22 mouse cellular contexts compared by ENCODE assay signal in the genomic region with DNA sequence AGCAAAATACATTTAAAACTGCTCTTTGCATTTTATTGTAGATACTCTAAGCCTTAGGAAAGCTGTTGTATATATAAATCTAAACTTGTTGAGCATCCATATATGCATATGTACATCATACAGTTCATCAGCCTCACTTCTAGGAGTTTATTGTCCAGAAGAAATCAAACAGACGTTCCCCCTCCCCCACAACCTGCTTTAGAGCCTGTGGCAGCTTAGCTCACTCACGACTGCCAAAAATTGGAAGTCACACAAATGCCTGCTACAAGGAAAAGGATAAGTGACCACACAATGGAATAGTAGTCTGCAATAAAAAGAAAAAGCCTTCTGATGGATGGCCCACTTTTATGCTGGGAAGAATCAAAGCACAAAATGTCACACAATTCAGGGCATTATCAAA.
DNase-seq lines count a peak whose midpoint lies in the region; ATAC-seq and TF ChIP-seq lines count a peak whose summit lies in the region.
"Had no signal": no experiment of that assay in that cellular context is flagged by ENCODE, and none has a peak within 500 bp of the region (broad histone marks: within the 10 kb centered on the region; RNA-seq: fewer than 3 reads in every experiment).

No protein-coding gene starts in this region.

- ATAC-seq in forebrain, embryonic 14.5 days = no peak
- ATAC-seq in forebrain, embryonic 15.5 days (replicated peaks) = no peak
- ATAC-seq: activated CD4-positive, CD25-positive, alpha-beta regulatory T cell, adult 4 months; CD4-positive, CD25-positive, alpha-beta regulatory T cell, adult 4 months; Patski had no signal

- H3K4me2 ChIP-seq in forebrain, embryonic 14.5 days (ENCODE audit: low read length) = no peak overlapping the region
- H3K4me2 ChIP-seq in forebrain, embryonic 15.5 days (replicated peaks) = no peak overlapping the region

- no peak overlapping the region for H3K4me3 ChIP-seq in forebrain, embryonic 14.5 days (ENCODE audit: low read depth, low read length)
- H3K4me3 ChIP-seq in forebrain, embryonic 15.5 days = no peak overlapping the region

- H3K36me3 ChIP-seq in forebrain, embryonic 14.5 days (ENCODE audit: control insufficient read depth, insufficient read depth, low read length) = no peaks in the 10 kb centered on the region
- no peaks in the 10 kb centered on the region for H3K36me3 ChIP-seq in forebrain, embryonic 15.5 days
- H3K36me3 ChIP-seq: G1E had no signal

- TF ChIP-seq POLR2A in brain, embryonic 14.5 days (IDR thresholded peaks at IDR 0.05; ENCODE audit: borderline replicate concordance, extremely low read depth, insufficient read depth, insufficient read length, poor library complexity, severe bottlenecking) = no peak

- WGBS in forebrain, embryonic 14.5 days = 43% methylated on average over 2 of the region's 2 CpGs
- 34% methylated on average over 2 of the region's 2 CpGs for WGBS in forebrain, embryonic 15.5 days

- H3K4me1 ChIP-seq in forebrain, embryonic 14.5 days (ENCODE audit: control insufficient read depth, insufficient read depth, low read length) = no peaks in the 10 kb centered on the region
- H3K4me1 ChIP-seq in forebrain, embryonic 15.5 days = no peaks in the 10 kb centered on the region

- no peaks in the 10 kb centered on the region for H3K27me3 ChIP-seq in forebrain, embryonic 14.5 days (replicated peaks; ENCODE audit: control insufficient read depth, insufficient read depth, low read length)
- H3K27me3 ChIP-seq in forebrain, embryonic 15.5 days = no peaks in the 10 kb centered on the region
- H3K27me3 ChIP-seq: Patski had no signal

- no peak overlapping the region for H3K9ac ChIP-seq in forebrain, embryonic 14.5 days (ENCODE audit: low read length)
- H3K9ac ChIP-seq in forebrain, embryonic 15.5 days (replicated peaks) = no peak overlapping the region

- H3K27ac ChIP-seq in forebrain, embryonic 14.5 days (ENCODE audit: low read depth, low read length) = no peak overlapping the region
- no peak overlapping the region for H3K27ac ChIP-seq in forebrain, embryonic 15.5 days (replicated peaks)

- H3K9me3 ChIP-seq in forebrain, embryonic 14.5 days (replicated peaks; ENCODE audit: control insufficient read depth, low read length) = no peaks in the 10 kb centered on the region
- no peaks in the 10 kb centered on the region for H3K9me3 ChIP-seq in forebrain, embryonic 15.5 days

- TF ChIP-seq CTCF in brain, embryonic 14.5 days (IDR thresholded peaks at IDR 0.05; ENCODE audit: borderline replicate concordance, extremely low read depth, insufficient read depth, insufficient read length) = no peak

- peak; percentile 61 for DNase-seq in cerebellum, postnatal 10 days
- no peak for DNase-seq in cerebellum, adult 11 months
- DNase-seq in cerebellum, postnatal 14 days = peak; percentile 30 to 39
- no peak for DNase-seq in cerebellum, adult 8-10 months
- peak; percentile 11 for DNase-seq in forebrain, embryonic 14.5 days (ENCODE audit: low spot score)
- peak; percentile 39 for DNase-seq in brain, embryonic 14.5 days (ENCODE audit: low read depth)
- DNase-seq in spleen, postnatal 4 days (ENCODE audit: low spot score in 2 of 2) = no peak
- DNase-seq: adrenal gland, adult 2 months; adrenal gland, adult 8-10 months; adrenal gland, postnatal 10 days; adrenal gland, postnatal 14 days; adrenal gland, postnatal 25 days; adrenal gland, postnatal 36 days; B cell, adult 2 months; cerebellum, adult 11-12 months; cerebellum, adult 18-20 months; cerebellum, adult 2 months had no signal

Comparison
In these comparisons a context has a peak if more than half of its experiments do, and no peak if none do; other contexts are left out.
1. DNase-seq: peak in cerebellum, postnatal 10 days (2 of 2), cerebellum, postnatal 14 days (2 of 2), forebrain, embryonic 14.5 days (single experiment) and brain, embryonic 14.5 days (single experiment); none in cerebellum, adult 11 months (single experiment), cerebellum, adult 8-10 months (single experiment) and spleen, postnatal 4 days (0 of 2).